Comparison of ENCODE assay signal across 25 mouse cellular contexts in genomic region chr9:72493984-72494685, GRCm38 (mm10). TPM values are rescaled to one million over a fixed set of nuclear protein-coding genes. Genes with fewer than 3 reads are reported as not detected.
DNase-seq lines count a peak whose midpoint lies in the region; ATAC-seq and TF ChIP-seq lines count a peak whose summit lies in the region.
"Had no signal": no experiment of that assay in that cellular context is flagged by ENCODE, and none has a peak within 500 bp of the region (broad histone marks: within the 10 kb centered on the region; RNA-seq: fewer than 3 reads in every experiment).

No protein-coding gene starts in this region.

- intact Hi-C loops in heart, adult 2 months (cut with DNase I): no loop called here

- no peak for TF ChIP-seq POLR2A in CH12.LX (IDR thresholded peaks at IDR 0.05; ENCODE audit: low read depth, low read length)
- no peak for TF ChIP-seq POLR2A in heart, adult 2 months (IDR thresholded peaks at IDR 0.05; ENCODE audit: insufficient read depth, low read depth, low read length)

- dilution Hi-C loops in CH12.LX (cut with MboI; ENCODE audit: extremely low pct_ligation_motif_present, extremely low pct_unique_long_range_greater_than_20kb, low sequenced_read_pairs): no loop called here

- no peaks in the 10 kb centered on the region for H3K9me3 ChIP-seq in kidney, embryonic 14.5 days (ENCODE audit: control insufficient read depth, low read length)
- H3K9me3 ChIP-seq in CH12.LX (replicated peaks; ENCODE audit: low read length): no peaks in the 10 kb centered on the region
- no peaks in the 10 kb centered on the region for H3K9me3 ChIP-seq in intestine, embryonic 16.5 days (ENCODE audit: control insufficient read depth, low read length)
- H3K9me3 ChIP-seq: forebrain, embryonic 10.5 days; forebrain, embryonic 13.5 days; heart, embryonic 10.5 days; heart, embryonic 13.5 days had no signal

- no peak overlapping the region for H3K9ac ChIP-seq in kidney, embryonic 14.5 days (ENCODE audit: low read depth, low read length)
- H3K9ac ChIP-seq in CH12.LX (ENCODE audit: insufficient read depth, low read depth): 0 out of 2 replicates have a peak overlapping the region, but pooled peaks have one; percentile 4
- no peak overlapping the region for H3K9ac ChIP-seq in intestine, embryonic 16.5 days (ENCODE audit: low read depth, low read length)
- no peak overlapping the region for H3K9ac ChIP-seq in heart, adult 2 months (ENCODE audit: low read depth, low read length)
- H3K9ac ChIP-seq: forebrain, embryonic 13.5 days; heart, embryonic 13.5 days; hindbrain, embryonic 14.5 days had no signal

- no peak overlapping the region for H3K4me2 ChIP-seq in kidney, embryonic 14.5 days (replicated peaks; ENCODE audit: low read depth, low read length)
- peak overlapping the region; percentile 52; the same call in 1 of the 2 replicates for H3K4me2 ChIP-seq in CH12.LX (ENCODE audit: insufficient read depth, low read depth, poor library complexity, severe bottlenecking)
- H3K4me2 ChIP-seq in intestine, embryonic 16.5 days (ENCODE audit: low read depth, low read length): no peak overlapping the region
- H3K4me2 ChIP-seq: forebrain, embryonic 13.5 days; heart, embryonic 13.5 days; hindbrain, embryonic 14.5 days had no signal

- TF ChIP-seq CTCF in CH12.LX (conservative IDR thresholded peaks at IDR 0.05 in 1 of 2, IDR thresholded peaks at IDR 0.05 in 1 of 2; ENCODE audit: low read depth in 2 of 2, low read length in 2 of 2): no peak
- TF ChIP-seq CTCF in heart, adult 2 months (IDR thresholded peaks at IDR 0.05): no peak

- peaks cover 8% of the 10 kb centered on the region for H3K79me2 ChIP-seq in CH12.LX (replicated peaks; ENCODE audit: control insufficient read depth, extremely low read depth, insufficient read depth, poor library complexity, severe bottlenecking)
- H3K79me2 ChIP-seq in heart, adult 2 months (replicated peaks; ENCODE audit: control insufficient read depth, insufficient read depth, low read length): no peaks in the 10 kb centered on the region

- H3K27me3 ChIP-seq in kidney, embryonic 14.5 days (ENCODE audit: control insufficient read depth, insufficient read depth, low read length): no peaks in the 10 kb centered on the region
- no peaks in the 10 kb centered on the region for H3K27me3 ChIP-seq in CH12.LX (replicated peaks)
- no peaks in the 10 kb centered on the region for H3K27me3 ChIP-seq in intestine, embryonic 16.5 days (replicated peaks; ENCODE audit: control insufficient read depth, insufficient read depth, low read length)
- H3K27me3 ChIP-seq in heart, adult 2 months (ENCODE audit: control insufficient read depth, insufficient read depth, low read length): no peaks in the 10 kb centered on the region
- H3K27me3 ChIP-seq: forebrain, embryonic 13.5 days; heart, embryonic 13.5 days had no signal

- DNase-seq in kidney, adult 9 months: peak; percentile 40
- DNase-seq in A20 (ENCODE audit: low read depth, low spot score) (peak; percentile 18), CH12.LX (ENCODE audit: extremely low read depth) (peak; percentile 24)
- DNase-seq in natural killer cell, adult 2 months (ENCODE audit: low spot score in 2 of 2): no peak
- DNase-seq in heart, adult 2 months: no peak
- DNase-seq: adrenal gland, postnatal 10 days; adrenal gland, postnatal 36 days; cerebellum, adult 18-20 months; cerebellum, adult 9-10 months; cerebellum, postnatal 14 days; gastrocnemius, postnatal 14 days; heart, adult 18-20 months; heart, postnatal 14 days; heart, postnatal 4 days had no signal

- TF ChIP-seq EP300 in CH12.LX (IDR thresholded peaks at IDR 0.05; ENCODE audit: low read length): no peak; the same call in 1 of the 2 replicates
- no peak for TF ChIP-seq EP300 in heart, adult 2 months (IDR thresholded peaks at IDR 0.05; ENCODE audit: insufficient read depth, low read depth, low read length)

- H3K36me3 ChIP-seq in kidney, embryonic 14.5 days (ENCODE audit: control insufficient read depth, insufficient read depth, low read length): no peaks in the 10 kb centered on the region
- peaks cover 0 to 2% of the 10 kb centered on the region in 2 experiments for H3K36me3 ChIP-seq in CH12.LX (replicated peaks in 1 of 2; ENCODE audit: control insufficient read depth in 1 of 2, insufficient read depth in 1 of 2, low read length in 1 of 2)
- H3K36me3 ChIP-seq in intestine, embryonic 16.5 days (ENCODE audit: control insufficient read depth, insufficient read depth, low read length): no peaks in the 10 kb centered on the region
- no peaks in the 10 kb centered on the region for H3K36me3 ChIP-seq in heart, adult 2 months (ENCODE audit: control insufficient read depth, insufficient read depth, low read length)
- H3K36me3 ChIP-seq: heart, embryonic 10.5 days; heart, embryonic 13.5 days had no signal

- in situ Hi-C loops in CH12.LX (cut with MboI; ENCODE audit: low pct_ligation_motif_present, low pct_unique_long_range_greater_than_20kb, low sequenced_read_pairs): loop anchor here (5.0 kb wide), 1 partner anchor 33 kb away; no protein-coding TSS in a partner anchor

- H3K4me1 ChIP-seq in kidney, embryonic 14.5 days (ENCODE audit: control insufficient read depth, insufficient read depth, low read length): peaks cover 10% of the 10 kb centered on the region; the same call in 1 of the 2 replicates
- H3K4me1 ChIP-seq in CH12.LX (ENCODE audit: control insufficient read depth in 1 of 2, insufficient read depth in 2 of 2): peaks cover 9 to 35% of the 10 kb centered on the region in 2 experiments
- peaks cover 9% of the 10 kb centered on the region; the same call in 1 of the 2 replicates for H3K4me1 ChIP-seq in intestine, embryonic 16.5 days (ENCODE audit: control insufficient read depth, insufficient read depth, low read length)
- H3K4me1 ChIP-seq in heart, adult 2 months (ENCODE audit: control insufficient read depth, insufficient read depth, low read length): no peaks in the 10 kb centered on the region

- 82% methylated on average over 3 of the region's 3 CpGs for WGBS in kidney, embryonic 14.5 days
- WGBS in intestine, embryonic 16.5 days: 76% methylated on average over 3 of the region's 3 CpGs
- WGBS in heart, adult 2 months: 87% methylated on average over 3 of the region's 3 CpGs

- no peak for TF ChIP-seq RAD21 in CH12.LX (IDR thresholded peaks at IDR 0.05; ENCODE audit: low read depth, low read length)

- H3K27ac ChIP-seq in kidney, embryonic 14.5 days (ENCODE audit: low read depth, low read length): no peak overlapping the region
- H3K27ac ChIP-seq in CH12.LX (ENCODE audit: insufficient read depth, low read depth): peak overlapping the region; percentile 53
- H3K27ac ChIP-seq in intestine, embryonic 16.5 days (ENCODE audit: low read length): no peak overlapping the region
- H3K27ac ChIP-seq in heart, adult 2 months: no peak overlapping the region
- H3K27ac ChIP-seq: forebrain, embryonic 10.5 days; forebrain, embryonic 13.5 days; heart, embryonic 10.5 days; heart, embryonic 13.5 days; hindbrain, embryonic 14.5 days; hindbrain, postnatal 0 days had no signal

- no peak overlapping the region for H3K4me3 ChIP-seq in kidney, embryonic 14.5 days (ENCODE audit: low read length)
- H3K4me3 ChIP-seq in CH12.LX (replicated peaks in 1 of 3; ENCODE audit: low read depth in 2 of 3, low read length in 2 of 3, poor library complexity in 1 of 3): no peak overlapping the region
- H3K4me3 ChIP-seq in intestine, embryonic 16.5 days (ENCODE audit: low read length): no peak overlapping the region
- no peak overlapping the region for H3K4me3 ChIP-seq in heart, adult 2 months
- H3K4me3 ChIP-seq: forebrain, embryonic 10.5 days; forebrain, embryonic 13.5 days; heart, embryonic 10.5 days; heart, embryonic 13.5 days had no signal

- ATAC-seq in kidney, embryonic 14.5 days (ENCODE audit: low FRiP score, low TSS enrichment): no peak
- peak; percentile 62 for ATAC-seq in intestine, embryonic 16.5 days
- ATAC-seq: activated CD4-positive, CD25-positive, alpha-beta regulatory T cell, adult 4 months; forebrain, embryonic 13.5 days; forebrain, embryonic 16.5 days; hindbrain, postnatal 0 days; inflammation-experienced regulatory T-cells, adult 6 months had no signal

TF ChIP-seq in CH12.LX, 34 proteins besides CTCF, POLR2A, EP300 and RAD21 (continues in another document):
- 0 out of 2 replicates have a peak, but pooled peaks have one; percentile 3 for TF ChIP-seq TCF12 (IDR thresholded peaks at IDR 0.05; ENCODE audit: low read depth, low read length)
- TF ChIP-seq ZKSCAN1 (IDR thresholded peaks at IDR 0.05; ENCODE audit: borderline replicate concordance, low read depth, low read length): no peak
- no peak for TF ChIP-seq ELF1 (IDR thresholded peaks at IDR 0.05; ENCODE audit: low read depth, low read length)
- peak; percentile 15; the same call in 1 of the 2 replicates for TF ChIP-seq BHLHE40 (IDR thresholded peaks at IDR 0.05; ENCODE audit: low read depth, low read length)
- peak; percentile 74 for TF ChIP-seq MAX (IDR thresholded peaks at IDR 0.05; ENCODE audit: low read length)
- TF ChIP-seq USF1 (IDR thresholded peaks at IDR 0.05; ENCODE audit: low read depth, low read length): no peak
- TF ChIP-seq IRF4 (IDR thresholded peaks at IDR 0.05; ENCODE audit: low read depth, low read length): no peak
- TF ChIP-seq SIN3A (IDR thresholded peaks at IDR 0.05; ENCODE audit: low read length): peak; percentile 66; the same call in 1 of the 2 replicates

RNA-seq across cellular contexts. Expression of gene Tex9, which starts 2.1 kb away (rescaled TPM):
- polyA plus RNA-seq in kidney, embryonic 14.5 days (2014; fragmentation: Nextera tagmentation; extraction: Ambion mirVana): 48.5 and 48.9 TPM in 2 replicates
- 12.7 and 16.7 TPM in 2 replicates for total RNA-seq in CH12.LX (2012; rRNA removed)
- 12.1 and 17.0 TPM in 2 replicates for total RNA-seq in CH12.LX (2014; rRNA removed)
- polyA plus RNA-seq in CH12.LX (2012; ENCODE audit: insufficient read length, low read depth): 27.4 and 29.2 TPM in 2 replicates
- polyA plus RNA-seq in intestine, embryonic 16.5 days (2015; fragmentation: Nextera tagmentation; extraction: Ambion mirVana): 13.3 and 14.1 TPM in 2 replicates
- total RNA-seq in heart, adult 2 months (2021): 1 to 10 TPM; 1.3 to 1.9 TPM
- polyA plus RNA-seq in heart, adult 2 months (2012; rRNA removed): 1.2 and 2.1 TPM in 2 replicates

RNA-seq across cellular contexts. Expression of gene Rfx7, which starts 37.9 kb away (rescaled TPM):
- polyA plus RNA-seq in kidney, embryonic 14.5 days (2014; fragmentation: Nextera tagmentation; extraction: Ambion mirVana): 20.3 and 24.2 TPM in 2 replicates
- total RNA-seq in CH12.LX (2012; rRNA removed) (18.4 and 21.0 TPM in 2 replicates), CH12.LX (2014; rRNA removed) (27.3 and 30.0 TPM in 2 replicates)
- 42.2 and 49.9 TPM in 2 replicates for polyA plus RNA-seq in CH12.LX (2012; ENCODE audit: insufficient read length, low read depth)
- 6.3 and 6.9 TPM in 2 replicates for polyA plus RNA-seq in intestine, embryonic 16.5 days (2015; fragmentation: Nextera tagmentation; extraction: Ambion mirVana)
- total RNA-seq in heart, adult 2 months (2021): 1 to 10 TPM; 6.7 to 8.1 TPM
- 2.9 and 4.8 TPM in 2 replicates for polyA plus RNA-seq in heart, adult 2 months (2012; rRNA removed)

RNA-seq across cellular contexts. Expression of gene Mns1, which starts 56.3 kb away (rescaled TPM):
- polyA plus RNA-seq in kidney, embryonic 14.5 days (2014; fragmentation: Nextera tagmentation; extraction: Ambion mirVana): 37.4 and 42.3 TPM in 2 replicates
- total RNA-seq in CH12.LX (2012; rRNA removed): 19.4 and 32.2 TPM in 2 replicates
- total RNA-seq in CH12.LX (2014; rRNA removed): 16.7 and 19.8 TPM in 2 replicates
- 66.0 and 87.7 TPM in 2 replicates for polyA plus RNA-seq in CH12.LX (2012; ENCODE audit: insufficient read length, low read depth)
- polyA plus RNA-seq in intestine, embryonic 16.5 days (2015; fragmentation: Nextera tagmentation; extraction: Ambion mirVana): 10.7 and 13.7 TPM in 2 replicates
- under 1 TPM; 0.14 to 0.42 TPM for total RNA-seq in heart, adult 2 months (2021)
- 0.06 and 0.16 TPM in 2 replicates for polyA plus RNA-seq in heart, adult 2 months (2012; rRNA removed)

Comparison
In these comparisons a context has a peak if more than half of its experiments do, and no peak if none do; other contexts are left out.
1. DNase-seq: peak in kidney, adult 9 months (single experiment), A20 (single experiment) and CH12.LX (single experiment); none in natural killer cell, adult 2 months (0 of 2) and heart, adult 2 months (0 of 2).
2. RNA of gene Mns1, which starts 56.3 kb away (polyA plus RNA-seq): 66.0 to 87.7 TPM in CH12.LX, 37.4 to 42.3 TPM in kidney, embryonic 14.5 days and 10.7 to 13.7 TPM in intestine, embryonic 16.5 days; 0.06 to 0.16 TPM in heart, adult 2 months; every median in the first group is over 10 times any median in the second.